Mouse (Mus musculus) heart, postnatal 0 days (tissue): Measurements from ENCODE around the gene Serpinb9. TPM values are rescaled to one million over a fixed set of nuclear protein-coding genes. Genes with fewer than 3 reads are reported as not detected.
"Not testable (repeated sequence)": the region's sequence is repeated elsewhere in the genome, so short reads cannot be mapped to it uniquely, and the experiment has no call there.

Experiments
- ATAC-seq: fragments of 200-750 bp; cut with Nextera tagmentation; 2 replicates; pipeline ENCODE4 v1.8.0; 2017; ENCODE audit warnings: low read depth, moderate number of reproducible peaks, moderate library complexity; ENCODE audit not compliant: insufficient read depth
- DNase-seq: peaks from one replicate; pipeline ENCODE4 v3.0.0-alpha.2; 2016; ENCODE audit warnings: low spot score
- H3K27ac ChIP-seq: fragments of 300-500 bp; sonication (generic); 2 replicates; pipeline ENCODE4 v1.5.1; 2014; ENCODE audit warnings: low read depth, mild to moderate bottlenecking
- H3K27me3 ChIP-seq: fragments of 300-500 bp; sonication (generic); 2 replicates; pipeline ENCODE4 v1.6.1; 2014; ENCODE audit warnings: low read length, mixed read lengths; ENCODE audit not compliant: control insufficient read depth, insufficient read depth
- H3K36me3 ChIP-seq: fragments of 300-500 bp; sonication (generic); replicated peaks from 2 replicates; pipeline ENCODE4 v1.6.1; 2014; ENCODE audit warnings: low read length, mixed read lengths; ENCODE audit not compliant: control insufficient read depth, insufficient read depth
- H3K4me1 ChIP-seq: fragments of 300-500 bp; sonication (generic); 2 replicates; pipeline ENCODE4 v1.6.1; 2014; ENCODE audit warnings: antibody characterized with exemption; ENCODE audit not compliant: control insufficient read depth, insufficient read depth
- H3K4me2 ChIP-seq: fragments of 300-500 bp; sonication (generic); 2 replicates; pipeline ENCODE4 v1.6.1; 2014; ENCODE audit warnings: low read depth, mild to moderate bottlenecking, low read length, moderate library complexity
- H3K4me3 ChIP-seq: fragments of 300-500 bp; sonication (generic); 2 replicates; pipeline ENCODE4 v1.5.1; 2014; ENCODE audit warnings: low read depth, low read length
- H3K9ac ChIP-seq: fragments of 300-500 bp; sonication (generic); replicated peaks from 2 replicates; pipeline ENCODE4 v1.6.1; 2014; ENCODE audit warnings: low read depth, low read length, mixed read lengths
- H3K9me3 ChIP-seq: fragments of 300-500 bp; sonication (generic); replicated peaks from 2 replicates; pipeline ENCODE4 v1.6.1; 2016; ENCODE audit warnings: low read length; ENCODE audit not compliant: control insufficient read depth
- CTCF ChIP-seq: IDR thresholded peaks from 2 replicates; pipeline ENCODE4 v1.5.1; 2016; ENCODE audit warnings: antibody characterized with exemption, control low read depth, low read depth
- EP300 ChIP-seq: IDR thresholded peaks from 2 replicates; pipeline ENCODE4 v1.6.1; 2016; ENCODE audit warnings: antibody characterized with exemption, low read depth
- WGBS: fragments of 180-500 bp; shearing (Covaris S2); extraction: QIAGEN DNeasy Blood & Tissue Kit; methylation state at CpG from one replicate; pipeline ENCODE4 v1.1.7; 2014; 5-methylcytosine and 5-hydroxymethylcytosine counted together
- polyA plus RNA-seq: library from polyadenylated mRNA; unstranded; fragments of >200 nt; fragmentation: Nextera tagmentation; extraction: Ambion mirVana; gene quantifications from 2 replicates; pipeline ENCODE4 v1.2.1, GENCODE M21; 2015
- total RNA-seq: library from RNA; depleted of rRNA; stranded (reverse); fragments of >200 nt; gene quantifications from 2 replicates; pipeline ENCODE4 v1.2.3, GENCODE M21; 2014; ENCODE audit warnings: low replicate concordance

Gene Serpinb9
- total and polyA plus RNA-seq, 2 experiments from 2014 or later: 3.9 to 6.3 TPM

GRCm38 (mm10) chr13:33013271-33013670, 10.2 kb downstream of the Serpinb9 start:
- peaks cover 27% of the 10 kb centered on the region for H3K36me3 ChIP-seq
- no peak for TF ChIP-seq CTCF
- TF ChIP-seq EP300: no peak
- no peaks in the 10 kb centered on the region for H3K4me1 ChIP-seq
- H3K4me3 ChIP-seq: no peak overlapping the region
- WGBS: 51% methylated on average over 2 of the region's 2 CpGs
- H3K4me2 ChIP-seq: no peak overlapping the region
- no peaks in the 10 kb centered on the region for H3K9me3 ChIP-seq
- no peaks in the 10 kb centered on the region for H3K27me3 ChIP-seq
- no peak overlapping the region for H3K9ac ChIP-seq
- no peak overlapping the region for H3K27ac ChIP-seq
- DNase-seq (no peak), ATAC-seq (no peak)

DNA sequence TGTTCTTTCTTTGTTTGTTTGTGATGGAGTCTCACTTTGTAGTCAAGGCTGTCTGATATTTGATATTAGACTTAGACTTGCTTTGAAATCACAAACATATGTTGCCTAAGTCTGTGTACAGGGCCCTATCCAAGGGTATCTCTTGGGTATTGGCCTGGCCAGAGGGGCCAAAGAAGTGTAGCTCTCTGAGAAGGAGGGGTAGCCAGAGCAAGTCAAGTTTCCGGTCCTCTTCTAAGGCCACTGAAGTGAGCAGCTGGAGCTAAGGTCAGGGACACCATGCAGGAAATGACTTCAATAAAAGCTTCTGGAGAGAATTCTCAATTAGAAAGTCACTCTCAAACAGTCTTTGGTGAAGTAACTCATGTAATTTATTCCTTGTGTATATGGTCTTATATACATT, 19.3 kb downstream of the Serpinb9 start:
- WGBS: 67% methylated on average over 1 of the region's 1 CpGs
- Histone ChIP-seq H3K27ac (no peak overlapping the region), H3K27me3 (no peaks in the 10 kb centered on the region), H3K4me1 (no peaks in the 10 kb centered on the region), H3K4me2 (no peak overlapping the region), H3K9ac (no peak overlapping the region), H3K9me3 (no peaks in the 10 kb centered on the region), H3K36me3 (no peaks in the 10 kb centered on the region), H3K4me3 (no peak overlapping the region)
- TF ChIP-seq CTCF (no peak), EP300 (no peak)
- DNase-seq: no peak
- ATAC-seq: no peak

- H3K9me3 ChIP-seq: no peaks in the 10 kb centered on the region
- no peak overlapping the region for H3K4me2 ChIP-seq
- ATAC-seq (no peak), DNase-seq (no peak)
- no peak for TF ChIP-seq EP300
- TF ChIP-seq CTCF: no peak
- H3K4me1 ChIP-seq: 0 out of 2 replicates have a peak, but pooled peaks cover 3% of the 10 kb centered on the region
- 29% methylated on average over 1 of the region's 1 CpGs for WGBS
- no peak overlapping the region for H3K9ac ChIP-seq
- no peaks in the 10 kb centered on the region for H3K27me3 ChIP-seq
- H3K4me3 ChIP-seq: no peak overlapping the region
- no peak overlapping the region for H3K27ac ChIP-seq
- H3K36me3 ChIP-seq: no peaks in the 10 kb centered on the region
These were observed 23.5 kb downstream of the Serpinb9 start for GRCm38 (mm10) chr13:33026427-33027057.

- Histone ChIP-seq H3K4me2 (no peak within 1 kb of the TSS), H3K27ac (no peak within 1 kb of the TSS), H3K9ac (no peak within 1 kb of the TSS), H3K27me3 (no peaks in the 10 kb centered on the region), H3K4me1 (0 out of 2 replicates have a peak, but pooled peaks cover 3% of the 10 kb centered on the region), H3K4me3 (no peak within 1 kb of the TSS), H3K36me3 (no peaks in the 10 kb centered on the region), H3K9me3 (no peaks in the 10 kb centered on the region)
- no peak for TF ChIP-seq CTCF
- no peak for TF ChIP-seq EP300
- 81% methylated on average over 2 of the region's 2 CpGs for WGBS
- no peak for ATAC-seq
- no peak for DNase-seq
These were observed 24.2 kb downstream of the Serpinb9 start, which contains the start of gene Serpinb9b for GRCm38 (mm10) chr13:33027244-33027643. Gene Serpinb9b, plus strand, starts transcription at chr13:33027416.

DNA sequence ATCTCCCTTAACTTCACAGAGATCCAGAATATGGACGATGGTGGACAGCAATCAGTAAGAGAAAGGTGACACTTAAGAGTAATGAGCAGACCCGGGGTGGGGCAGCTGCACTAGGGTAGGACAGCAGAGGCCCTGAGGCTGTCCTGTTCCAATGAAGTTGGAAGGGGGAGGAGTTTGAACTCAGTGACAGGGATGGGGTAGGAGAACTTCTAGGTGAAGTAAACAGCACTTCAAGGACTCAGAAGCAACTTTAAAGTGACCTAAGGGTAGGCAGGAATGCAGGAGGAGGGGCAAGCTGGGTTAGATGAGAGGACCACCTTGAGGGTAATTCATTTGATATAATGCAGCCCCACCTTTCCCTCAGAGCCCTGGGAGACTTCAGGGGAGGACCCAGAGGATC, 25.1 kb downstream of the Serpinb9 start:
- no peaks in the 10 kb centered on the region for H3K9me3 ChIP-seq
- no peaks in the 10 kb centered on the region for H3K36me3 ChIP-seq
- 26% methylated on average over 2 of the region's 2 CpGs for WGBS
- no peak for TF ChIP-seq CTCF
- no peak for TF ChIP-seq EP300
- 0 out of 2 replicates have a peak, but pooled peaks cover 3% of the 10 kb centered on the region for H3K4me1 ChIP-seq
- no peak overlapping the region for H3K27ac ChIP-seq
- ATAC-seq (no peak), DNase-seq (no peak)
- no peak overlapping the region for H3K4me3 ChIP-seq
- H3K4me2 ChIP-seq: no peak overlapping the region
- H3K9ac ChIP-seq: no peak overlapping the region
- H3K27me3 ChIP-seq: no peaks in the 10 kb centered on the region

DNA sequence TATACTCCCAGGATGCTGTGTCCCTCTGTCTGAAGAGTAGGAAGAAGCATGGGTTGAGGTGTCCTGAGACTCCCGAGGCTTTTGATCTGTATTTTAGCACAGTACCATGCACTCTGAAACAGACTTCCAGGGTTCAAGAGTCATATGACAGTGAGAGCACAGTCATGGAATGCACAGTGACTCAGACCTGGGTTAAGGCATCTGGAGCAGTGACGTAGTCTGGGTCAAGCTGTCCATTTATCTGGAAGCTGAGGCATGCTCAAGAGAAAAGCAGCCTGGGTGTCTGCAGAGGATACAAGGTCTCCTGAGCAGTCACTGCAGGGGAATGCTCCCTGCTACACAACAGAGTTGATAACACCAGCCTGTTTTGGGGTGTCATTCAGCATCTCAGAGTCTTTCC, 25.5 kb downstream of the Serpinb9 start:
- Histone ChIP-seq H3K9me3 (no peaks in the 10 kb centered on the region), H3K4me1 (0 out of 2 replicates have a peak, but pooled peaks cover 3% of the 10 kb centered on the region), H3K4me2 (no peak overlapping the region), H3K4me3 (no peak overlapping the region), H3K27me3 (no peaks in the 10 kb centered on the region), H3K36me3 (no peaks in the 10 kb centered on the region), H3K27ac (no peak overlapping the region), H3K9ac (no peak overlapping the region)
- TF ChIP-seq CTCF (no peak), EP300 (no peak)
- ATAC-seq: no peak
- no peak for DNase-seq
- 30% methylated on average over 2 of the region's 2 CpGs for WGBS

DNA sequence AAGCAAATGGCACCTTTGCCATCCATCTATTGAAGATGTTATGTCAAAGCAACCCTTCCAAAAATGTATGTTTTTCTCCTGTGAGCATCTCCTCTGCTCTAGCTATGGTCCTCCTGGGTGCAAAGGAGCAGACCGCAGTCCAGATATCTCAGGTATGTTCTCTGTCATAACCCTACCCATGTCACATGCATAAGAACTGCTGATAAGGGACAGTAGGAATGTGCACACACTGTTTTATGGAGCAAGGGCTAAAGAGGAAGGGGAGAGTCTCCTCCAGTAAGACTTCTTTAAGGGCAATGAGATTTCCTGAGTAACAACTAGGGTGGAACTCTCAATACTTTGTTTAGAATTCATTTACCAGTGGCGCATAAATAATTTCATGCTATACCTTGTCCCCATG, 26.4 kb downstream of the Serpinb9 start:
- H3K4me2 ChIP-seq, H3K4me3 ChIP-seq, H3K36me3 ChIP-seq, H3K4me1 ChIP-seq, ATAC-seq, H3K27me3 ChIP-seq, H3K9me3 ChIP-seq, H3K27ac ChIP-seq, H3K9ac ChIP-seq, DNase-seq: not testable (repeated sequence)
- WGBS: 81% methylated on average over 2 of the region's 2 CpGs
